Mouse (Mus musculus) cerebellum, postnatal 36 days (tissue): ENCODE measurements at regions not wholly inside any gene's neighbourhood (a gene's known extent, or its start where the extent isn't known, plus 50 kb on each side); places are given as distances from the start of the nearest gene placed in this dataset.

ENCODE experiments used
- DNase-seq, 2 experiments: peaks; one replicate each; pipeline ENCODE4 v3.0.0; 2021 to 2022; ENCODE audit warnings: mixed read lengths in 2 of 2

GRCm38 (mm10) chr6:81323690-81324089 is 599.8 kb upstream of the Gcfc2 start:
- no peak for DNase-seq

GRCm38 (mm10) chr6:81363969-81364529 is 559.4 kb upstream of the Gcfc2 start:
- DNase-seq, result no peak

GRCm38 (mm10) chr6:81388484-81388883 is 535.0 kb upstream of the Gcfc2 start:
- DNase-seq, result no peak

GRCm38 (mm10) chr6:81403122-81403521 is 520.3 kb upstream of the Gcfc2 start:
- no peak for DNase-seq

DNA sequence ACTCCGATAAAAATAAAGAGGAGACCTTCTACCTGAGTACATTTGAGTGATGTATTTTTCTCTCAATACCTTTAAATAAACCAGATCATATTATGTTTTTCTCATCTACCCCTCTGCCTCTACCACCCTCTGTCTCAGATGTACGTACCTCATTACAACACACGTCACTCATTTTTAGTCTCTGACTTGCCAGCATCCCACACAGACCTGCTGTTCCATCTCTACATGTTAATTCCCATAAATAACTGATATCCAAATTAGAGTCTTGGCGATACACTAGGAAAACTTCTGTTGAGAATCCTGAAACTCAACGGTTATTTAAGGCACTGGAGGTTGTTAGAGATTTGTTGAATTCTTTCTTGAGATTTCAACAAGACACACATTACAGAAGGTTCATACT is 509.9 kb upstream of the Gcfc2 start:
- no peak for DNase-seq

- no peak for DNase-seq
These were observed 488.7 kb upstream of the Gcfc2 start for GRCm38 (mm10) chr6:81434745-81435144.

- no peak for DNase-seq
These were observed 484.3 kb upstream of the Gcfc2 start for GRCm38 (mm10) chr6:81438951-81439722.

- no peak for DNase-seq
These were observed 482.1 kb upstream of the Gcfc2 start for GRCm38 (mm10) chr6:81441396-81441795.

GRCm38 (mm10) chr6:81446019-81446800 is 477.3 kb upstream of the Gcfc2 start:
- no peak for DNase-seq

- no peak for DNase-seq
These were observed 475.8 kb upstream of the Gcfc2 start for GRCm38 (mm10) chr6:81447701-81448100.

DNA sequence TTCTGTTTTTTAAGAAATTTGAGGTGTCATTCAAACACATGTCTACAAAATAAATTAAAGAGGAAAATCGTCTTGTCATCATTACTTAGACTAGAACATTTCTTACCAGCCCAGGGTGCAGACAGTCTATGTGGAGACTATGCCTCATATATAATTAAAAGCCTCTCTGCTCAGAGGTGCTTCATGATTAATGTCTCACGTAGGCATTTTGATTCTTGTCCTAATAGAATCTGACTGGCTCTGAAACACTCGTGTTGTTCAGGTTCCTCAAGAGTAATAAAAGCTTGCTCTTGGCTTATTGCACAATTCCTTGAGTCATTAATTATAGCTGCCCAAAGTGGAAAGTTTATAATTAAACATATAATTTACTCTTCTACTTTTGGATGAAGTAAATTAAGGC is 475.1 kb upstream of the Gcfc2 start:
- DNase-seq, result no peak

GRCm38 (mm10) chr6:81461095-81461494 is 462.4 kb upstream of the Gcfc2 start:
- no peak for DNase-seq

- peak in 1 of 2 experiments; percentile 11 for DNase-seq
These were observed 459.0 kb upstream of the Gcfc2 start for GRCm38 (mm10) chr6:81464442-81464841.

GRCm38 (mm10) chr6:81466536-81466935 is 456.9 kb upstream of the Gcfc2 start:
- DNase-seq, result no peak

DNA sequence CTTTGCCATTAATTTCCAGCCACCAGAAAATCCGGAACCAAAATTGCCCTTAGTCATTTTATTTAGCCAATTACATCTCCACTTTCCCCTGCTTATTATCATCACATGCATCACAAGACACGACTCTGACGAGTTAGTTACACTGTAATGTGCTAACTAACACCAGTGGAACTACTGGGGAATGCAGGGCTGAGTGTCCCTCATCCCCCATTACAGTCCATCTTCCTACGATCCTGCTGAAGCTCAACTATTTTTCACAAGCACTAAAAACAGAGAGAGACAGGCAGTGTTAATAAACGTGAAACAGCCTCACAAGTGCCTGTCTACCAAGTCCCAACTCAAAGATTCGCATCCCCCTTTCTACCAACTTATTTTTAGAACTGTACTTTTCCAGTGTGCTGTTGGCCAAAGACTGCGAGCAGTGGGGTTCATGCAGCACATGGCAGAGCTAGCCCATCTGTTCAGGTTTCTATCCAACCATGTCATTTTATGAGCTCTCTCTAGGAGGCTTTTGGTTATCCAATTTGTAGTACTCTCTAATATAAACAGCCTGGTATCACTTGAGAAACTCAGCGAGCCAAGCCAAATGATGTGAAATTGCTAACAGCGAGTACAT is 452.0 kb upstream of the Gcfc2 start:
- DNase-seq, result peak; percentile 73 to 77

GRCm38 (mm10) chr6:81472506-81472905 is 451.0 kb upstream of the Gcfc2 start:
- peak in 1 of 2 experiments; percentile 18 for DNase-seq

DNA sequence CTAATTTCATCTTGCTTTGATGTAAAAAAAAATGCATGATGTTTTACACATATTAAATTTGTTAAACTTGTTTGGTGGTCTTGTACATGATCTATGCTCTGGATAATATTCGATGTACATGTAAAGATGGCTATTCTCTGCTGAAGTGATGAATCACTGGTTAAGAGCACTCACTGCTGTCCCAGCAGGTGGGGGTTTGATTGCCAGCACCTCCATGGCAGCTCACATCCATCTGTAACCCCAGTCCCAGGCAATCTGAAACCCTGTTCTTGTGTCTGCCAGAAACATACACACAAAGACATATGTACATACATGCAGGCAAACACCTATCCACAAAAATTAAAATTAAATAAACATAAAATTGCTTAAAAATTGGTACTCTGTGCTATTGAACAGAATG is 448.7 kb upstream of the Gcfc2 start:
- DNase-seq, result peak; percentile 24 to 35

GRCm38 (mm10) chr6:81487006-81487405 is 436.5 kb upstream of the Gcfc2 start:
- DNase-seq, result peak; percentile 16 to 27

- peak; percentile 47 to 58 for DNase-seq
These were observed 427.2 kb upstream of the Gcfc2 start for GRCm38 (mm10) chr6:81496239-81496638.

- no peak for DNase-seq
These were observed 406.3 kb upstream of the Gcfc2 start for GRCm38 (mm10) chr6:81517185-81517584.

- DNase-seq, result no peak
These were observed 361.2 kb upstream of the Gcfc2 start for GRCm38 (mm10) chr6:81562260-81562659.

GRCm38 (mm10) chr6:81563192-81563591 is 360.3 kb upstream of the Gcfc2 start:
- no peak for DNase-seq

- DNase-seq, result no peak
These were observed 359.2 kb upstream of the Gcfc2 start for GRCm38 (mm10) chr6:81564295-81564694.
